Mouse (Mus musculus) thymus, postnatal 36 days (tissue): Measurements from ENCODE around the gene Fgfr2.
A peak's percentile ranks its signal among the peaks of the same experiment; 100 is the strongest.

ENCODE experiments used
- DNase-seq, 2 experiments: peaks; one replicate each; pipeline ENCODE4 v3.0.0; 2022; ENCODE audit warnings: mixed read lengths in 2 of 2

The Fgfr2 gene

GRCm38 (mm10) chr7:131609677-131610076 is 1513.5 kb downstream of the Fgfr2 start:
- no peak for DNase-seq

- DNase-seq, result no peak
Observed at GRCm38 (mm10) chr7:131608049-131608448, 1515.1 kb downstream of the Fgfr2 start.

DNA sequence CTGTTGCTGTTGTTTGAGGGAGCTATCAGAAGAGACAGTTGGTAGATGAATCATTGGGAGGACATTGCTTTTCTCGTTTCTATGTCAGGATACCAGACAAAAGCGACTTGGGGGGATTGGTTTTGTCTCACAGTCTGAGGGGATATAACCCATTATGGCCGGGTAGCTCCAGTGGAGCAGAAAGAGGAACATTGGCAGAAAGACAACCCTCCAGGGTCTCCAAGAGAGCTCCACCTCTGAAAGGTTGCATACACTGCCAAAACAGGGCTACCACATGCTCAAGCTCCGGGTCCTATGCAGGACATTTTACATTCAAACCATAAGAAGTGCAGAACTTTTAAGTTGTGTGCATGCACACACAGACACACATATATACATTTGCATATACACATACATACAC is 1517.7 kb downstream of the Fgfr2 start:
- no peak for DNase-seq

- no peak for DNase-seq
Observed at GRCm38 (mm10) chr7:131604946-131605345, 1518.2 kb downstream of the Fgfr2 start.

- no peak for DNase-seq
Observed at GRCm38 (mm10) chr7:131603186-131603585, 1520.0 kb downstream of the Fgfr2 start.

DNA sequence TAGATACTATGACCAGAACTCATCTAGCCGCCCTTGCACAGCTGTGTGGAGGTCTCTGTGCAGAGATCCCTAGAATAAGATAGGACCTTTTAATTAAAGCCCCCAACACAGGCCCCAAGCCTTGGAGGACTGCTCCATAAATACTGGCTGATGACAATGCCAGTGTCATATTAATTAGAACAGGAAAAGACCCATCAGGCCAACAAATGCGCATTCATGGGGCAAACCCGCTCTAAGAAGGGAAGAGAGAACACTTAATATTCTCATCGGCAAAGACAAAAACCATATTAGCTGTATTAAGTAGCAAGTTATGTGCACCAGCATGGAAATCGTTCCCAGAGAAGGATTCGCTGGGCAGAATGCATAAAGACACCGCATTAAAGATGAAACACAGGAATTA is 1521.0 kb downstream of the Fgfr2 start:
- no peak for DNase-seq

GRCm38 (mm10) chr7:131598483-131598824 is 1524.7 kb downstream of the Fgfr2 start:
- no peak for DNase-seq

- DNase-seq, result no peak
Observed at GRCm38 (mm10) chr7:131597779-131598482, 1525.2 kb downstream of the Fgfr2 start.

DNA sequence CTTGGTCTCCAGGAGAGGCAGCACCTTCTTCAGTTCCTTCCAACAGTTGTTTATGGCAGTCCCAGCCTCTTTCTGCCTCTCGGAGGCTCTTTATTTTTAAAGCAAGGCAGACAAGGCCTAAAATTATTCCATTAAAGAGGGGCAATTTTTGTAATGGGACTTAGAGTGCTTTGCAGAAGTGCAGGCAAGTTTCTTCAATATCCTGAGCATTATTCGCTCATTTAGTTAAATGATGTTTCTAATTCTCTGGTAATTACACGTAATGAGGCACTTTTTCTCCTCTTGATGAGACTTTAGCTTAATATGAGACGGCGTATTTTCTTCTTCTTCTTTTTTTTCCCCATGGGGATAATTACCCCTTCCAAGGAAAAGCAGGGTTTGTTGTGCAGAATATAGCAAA is 1537.6 kb downstream of the Fgfr2 start:
- DNase-seq, result no peak

- no peak for DNase-seq
Observed at GRCm38 (mm10) chr7:131582178-131582577, 1541.0 kb downstream of the Fgfr2 start.

- DNase-seq, result no peak
Observed at GRCm38 (mm10) chr7:131575246-131575645, 1547.9 kb downstream of the Fgfr2 start.

DNA sequence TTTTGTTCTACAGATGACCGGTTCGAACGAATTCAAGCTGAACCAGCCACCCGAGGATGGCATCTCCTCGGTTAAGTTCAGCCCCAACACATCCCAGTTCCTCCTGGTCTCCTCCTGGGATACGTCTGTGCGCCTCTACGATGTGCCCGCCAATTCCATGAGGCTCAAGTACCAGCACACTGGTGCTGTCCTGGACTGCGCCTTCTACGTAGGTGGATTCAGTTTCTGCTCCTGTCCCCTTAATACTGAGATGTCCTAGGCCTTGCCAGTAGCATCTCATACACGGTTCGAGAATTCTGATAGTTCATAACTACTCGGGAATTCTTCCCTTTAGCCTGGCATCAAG is 1562.5 kb downstream of the Fgfr2 start:
- no peak for DNase-seq

DNA sequence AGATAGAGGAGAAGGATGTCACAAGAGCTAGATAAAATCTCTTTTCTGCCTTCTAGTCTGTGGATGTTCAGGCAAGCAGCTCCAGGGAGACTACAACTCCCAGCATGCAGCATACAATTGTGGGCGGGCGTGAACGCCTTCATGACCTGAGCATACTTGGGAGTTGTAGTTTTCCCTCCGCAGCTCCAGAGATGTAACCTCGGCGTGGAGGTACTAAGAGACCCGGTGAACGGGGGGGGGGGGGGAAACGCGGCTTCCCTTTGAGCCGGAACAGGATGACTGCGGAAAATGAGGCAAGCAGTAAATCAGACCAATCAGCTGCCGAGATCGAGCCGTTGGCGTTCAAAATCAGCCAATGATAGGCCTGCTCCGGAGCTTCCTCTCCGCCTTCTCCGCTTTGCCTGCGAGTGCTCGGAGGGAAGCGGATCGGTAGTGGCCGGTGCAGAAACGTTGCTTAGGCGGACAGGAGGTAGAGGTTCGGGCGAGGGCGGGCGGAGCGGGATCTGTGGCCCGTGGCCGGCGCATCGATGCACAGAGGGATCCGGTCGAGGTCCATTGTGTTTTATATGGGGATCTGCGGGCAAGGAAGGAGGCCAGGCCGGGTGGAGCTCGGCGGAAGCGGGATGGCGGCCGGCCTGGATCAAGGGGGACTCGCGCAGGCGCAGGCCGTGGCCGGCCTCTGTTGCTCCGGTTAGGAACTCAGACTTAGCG is 1563.0 kb downstream of the Fgfr2 start, which contains the start of gene Bub3:
Gene Bub3 (plus strand): TSS at position 237 of the 711 bp plus-strand sequence.
- DNase-seq, result peak; percentile 86 to 92

DNA sequence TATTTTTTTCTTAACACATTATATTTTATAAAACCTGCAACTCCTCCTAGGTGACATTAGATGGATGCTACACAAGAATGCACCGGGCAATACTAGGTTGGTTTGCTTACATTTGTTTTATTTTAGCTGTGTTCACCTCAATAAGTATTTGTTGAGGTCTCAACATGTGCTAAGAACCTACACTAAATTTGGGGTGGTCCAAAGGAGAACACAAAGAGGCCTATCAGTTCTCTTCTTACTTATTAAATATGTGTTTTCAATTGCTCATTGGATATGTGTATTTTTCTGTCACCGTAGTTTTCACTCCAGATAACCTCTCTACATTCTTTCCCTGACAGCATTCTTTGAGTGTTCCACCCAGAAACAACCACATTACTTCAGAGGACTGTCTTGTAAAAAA is 1565.4 kb downstream of the Fgfr2 start:
- DNase-seq, result no peak

DNA sequence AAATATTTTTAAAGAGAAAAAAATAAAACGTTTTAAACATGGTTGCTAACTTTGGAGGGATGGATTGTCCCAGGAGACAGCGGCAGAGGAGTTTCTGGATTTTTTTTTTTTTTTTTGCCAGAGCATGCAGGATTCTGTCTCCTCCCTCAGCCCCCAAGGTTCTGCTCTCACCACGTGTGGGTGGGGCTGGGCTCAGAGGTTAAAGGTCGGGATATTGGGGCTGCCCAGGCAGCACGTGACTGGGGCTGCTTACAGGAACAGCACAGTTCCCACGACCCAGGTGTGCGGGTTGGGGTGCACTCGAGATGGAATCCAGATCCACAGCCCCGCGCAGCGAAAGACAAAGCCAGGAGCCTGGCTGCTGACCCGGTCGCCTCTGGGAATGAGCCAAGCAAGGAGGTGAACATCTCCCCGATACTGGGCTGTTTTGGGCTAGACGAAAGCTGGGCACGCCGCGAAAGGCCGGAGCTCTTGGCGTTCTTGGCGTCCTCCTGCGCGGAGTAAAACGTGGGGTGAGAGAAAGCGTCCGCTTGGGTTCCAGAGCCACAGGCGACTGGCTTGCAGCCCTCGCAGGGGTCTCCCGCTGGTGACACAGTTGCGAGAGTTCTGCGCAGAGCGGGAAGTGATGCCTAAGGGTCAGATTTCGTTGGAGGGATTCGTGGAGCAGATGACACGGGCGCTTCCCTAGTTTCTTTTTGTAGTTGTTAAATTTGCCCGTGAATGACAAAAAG is 1566.4 kb downstream of the Fgfr2 start:
- peak; percentile 15 to 19 for DNase-seq

- no peak for DNase-seq
Observed at GRCm38 (mm10) chr7:131556116-131556515, 1567.0 kb downstream of the Fgfr2 start.

- peak; percentile 23 to 34 for DNase-seq
Observed at GRCm38 (mm10) chr7:131555301-131556081, 1567.7 kb downstream of the Fgfr2 start.

- peak; percentile 8 to 22 for DNase-seq
Observed at GRCm38 (mm10) chr7:131554341-131555180, 1568.6 kb downstream of the Fgfr2 start.

DNA sequence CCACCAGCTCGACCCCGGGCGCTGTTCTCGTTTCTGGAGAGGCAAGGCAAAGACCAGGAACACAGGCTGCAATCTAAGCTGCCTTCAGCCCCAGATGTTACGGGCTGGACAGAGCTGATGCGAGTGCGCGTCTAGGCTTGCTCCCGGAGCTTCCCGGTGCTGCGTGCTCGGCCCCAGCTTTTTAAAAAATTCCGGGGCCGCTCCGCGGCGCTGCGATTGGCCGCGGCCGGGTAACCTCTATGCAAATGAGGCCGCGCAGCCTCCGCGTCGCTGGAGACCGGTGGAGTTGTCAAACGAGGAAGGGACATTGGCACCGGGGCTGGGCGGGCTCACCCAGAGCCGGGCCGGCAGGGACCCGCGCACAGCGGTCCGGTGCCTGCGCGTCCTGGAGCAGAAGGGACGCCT is 1569.4 kb downstream of the Fgfr2 start:
- DNase-seq, result peak; percentile 49 to 53

DNA sequence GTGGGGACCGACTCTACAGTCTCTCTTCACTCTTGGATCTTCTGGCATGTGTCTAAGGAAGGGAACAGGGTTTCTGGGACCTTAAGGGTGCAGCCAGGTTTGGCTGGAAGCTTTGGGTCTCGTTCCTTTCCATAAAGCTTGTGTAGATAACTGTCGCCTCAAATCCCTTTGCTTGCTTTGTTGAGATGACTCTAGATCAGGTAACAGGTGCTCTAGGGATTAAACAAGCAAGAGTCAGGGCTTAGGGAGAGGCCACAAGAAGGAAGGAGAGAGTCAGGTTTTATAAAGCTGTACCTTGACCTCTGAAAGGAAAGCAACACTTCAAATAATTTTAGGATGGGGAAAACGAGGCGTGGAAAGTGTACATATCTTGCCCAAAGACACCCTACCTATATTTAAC is 1570.4 kb downstream of the Fgfr2 start:
- DNase-seq, result no peak

DNA sequence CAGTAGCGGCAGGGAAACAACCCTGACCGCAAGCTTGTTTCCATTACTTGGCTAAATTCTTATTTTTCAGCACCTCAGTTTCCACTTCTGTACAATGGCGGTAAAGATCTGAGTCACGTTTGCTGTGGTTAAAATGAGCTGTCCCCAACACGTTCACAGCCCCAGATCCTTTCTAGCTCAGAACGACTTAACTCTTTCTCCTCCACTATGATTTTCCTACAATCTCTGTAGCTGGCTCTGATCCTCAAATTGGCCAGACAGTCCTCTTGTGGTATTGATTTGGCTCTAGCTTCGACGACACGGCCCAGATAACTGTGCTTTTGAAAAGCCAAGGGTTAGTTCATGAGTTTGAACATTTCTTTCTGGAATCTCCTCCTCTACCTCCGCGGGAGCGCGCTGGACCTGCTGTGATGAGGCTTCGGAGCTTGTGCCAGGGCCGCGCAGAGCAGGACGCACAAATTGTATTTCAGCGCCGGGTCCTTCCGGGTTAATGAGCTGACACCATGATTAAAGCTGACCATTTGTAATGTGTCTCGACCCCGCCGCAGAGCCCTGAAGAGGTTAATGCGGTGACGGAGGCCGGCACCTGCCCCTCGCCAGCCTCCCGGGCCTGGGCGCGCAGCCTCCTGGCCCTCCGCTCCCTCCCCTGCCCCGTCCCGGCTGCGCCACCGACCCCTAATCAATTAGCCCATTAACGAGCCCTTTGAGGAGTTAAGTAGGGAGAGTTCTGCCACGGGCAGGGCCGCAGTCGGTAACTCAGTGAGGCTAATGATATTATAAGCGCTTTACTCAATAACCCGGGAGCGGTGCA is 1571.0 kb downstream of the Fgfr2 start:
- no peak for DNase-seq
